In the genomic region with DNA sequence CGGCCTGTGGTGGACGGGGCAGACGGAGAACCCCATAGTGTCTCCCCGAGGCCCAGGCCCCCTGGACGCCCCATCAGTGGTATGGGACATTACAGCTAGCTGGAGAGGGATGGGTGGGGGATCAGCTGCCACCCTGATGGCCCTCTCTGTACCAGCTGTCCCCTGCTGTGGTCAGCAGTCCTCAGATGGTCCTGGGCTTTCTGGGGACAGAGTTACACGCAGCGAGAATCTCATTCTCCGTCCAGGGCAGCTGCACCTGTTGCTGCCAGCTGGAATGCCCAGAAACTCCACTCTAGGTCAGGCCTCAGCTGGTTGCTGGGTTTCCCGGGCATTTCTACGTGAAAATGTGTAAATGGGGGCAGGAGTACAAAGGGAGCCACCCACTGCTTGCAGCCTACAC, we compare ENCODE assay signal across 23 mouse cellular contexts. TPM values are rescaled to one million over a fixed set of nuclear protein-coding genes. Genes with fewer than 3 reads are reported as not detected.
A peak's percentile ranks its signal among the peaks of the same experiment; 100 is the strongest.
DNase-seq lines count a peak whose midpoint lies in the region; TF ChIP-seq lines count a peak whose summit lies in the region.
"Had no signal": no experiment of that assay in that cellular context is flagged by ENCODE, and none has a peak within 500 bp of the region (broad histone marks: within the 10 kb centered on the region; RNA-seq: fewer than 3 reads in every experiment).

No protein-coding gene starts in this region.

- H3ac ChIP-seq in myocyte (ENCODE audit: control insufficient read depth, insufficient read length): no peak overlapping the region

- intact Hi-C loops in gastrocnemius, adult 2 months (cut with DNase I): no loop called here

- H3K36me3 ChIP-seq in myocyte (ENCODE audit: control insufficient read depth, insufficient read depth): peaks cover 29% of the 10 kb centered on the region

- no peaks in the 10 kb centered on the region for H3K27me3 ChIP-seq in myocyte (ENCODE audit: control insufficient read depth, insufficient read depth, insufficient read length)
- H3K27me3 ChIP-seq: CH12.LX; embryonic facial prominence, embryonic 12.5 days; forebrain, embryonic 13.5 days; forebrain, embryonic 15.5 days; Patski had no signal

- peak; percentile 71 for DNase-seq in gastrocnemius, adult 2 months
- no peak for DNase-seq in gastrocnemius, adult 8-10 months (ENCODE audit: low spot score in 2 of 2)
- peak; percentile 61 for DNase-seq in gastrocnemius, postnatal 25 days
- no peak for DNase-seq in gastrocnemius, postnatal 4 days (ENCODE audit: low spot score in 2 of 2)
- DNase-seq: adrenal gland, adult 8-10 months; adrenal gland, postnatal 14 days; adrenal gland, postnatal 36 days; B cell, adult 2 months; cerebellum, adult 11-12 months; cerebellum, adult 2 months; cerebellum, adult 9-10 months; cerebellum, postnatal 10 days; cerebellum, postnatal 25 days had no signal

- no peak overlapping the region for H3K4me2 ChIP-seq in myocyte (ENCODE audit: low read depth)
- H3K4me2 ChIP-seq: embryonic facial prominence, embryonic 12.5 days; forebrain, embryonic 13.5 days; forebrain, embryonic 15.5 days had no signal

- no peak for TF ChIP-seq CTCF in gastrocnemius, adult 2 months (IDR thresholded peaks at IDR 0.05)

- H3K4me3 ChIP-seq in gastrocnemius, adult 2 months: no peak overlapping the region; the same call in 1 of the 2 replicates
- H3K4me3 ChIP-seq in myocyte: no peak overlapping the region
- H3K4me3 ChIP-seq: embryonic facial prominence, embryonic 10.5 days; embryonic facial prominence, embryonic 12.5 days; forebrain, embryonic 13.5 days; forebrain, embryonic 15.5 days had no signal

- peak overlapping the region; percentile 57 for H3K27ac ChIP-seq in gastrocnemius, adult 2 months
- H3K27ac ChIP-seq: embryonic facial prominence, embryonic 10.5 days; embryonic facial prominence, embryonic 12.5 days; forebrain, embryonic 13.5 days; forebrain, embryonic 15.5 days had no signal

- TF ChIP-seq POLR2A in myocyte (IDR thresholded peaks at IDR 0.05; ENCODE audit: insufficient read length, low read depth): no peak

- H3K79me2 ChIP-seq in myocyte (ENCODE audit: control insufficient read depth, insufficient read depth): no peaks in the 10 kb centered on the region

TF ChIP-seq in myocyte, 11 proteins besides CTCF, POLR2A, EP300 and RAD21:
- TF ChIP-seq TCF3 (IDR thresholded peaks at IDR 0.05; ENCODE audit: insufficient read length, low read depth) (peak; percentile 96), MYOG (IDR thresholded peaks at IDR 0.05; ENCODE audit: control insufficient read depth in 1 of 3, insufficient read depth in 1 of 3, insufficient read length in 2 of 3, low read depth in 2 of 3) (peak; percentile 96 to 100 (median 99)), SRF (IDR thresholded peaks at IDR 0.05; ENCODE audit: control insufficient read depth, insufficient read length, low read depth) (no peak), MYOD1 (IDR thresholded peaks at IDR 0.05; ENCODE audit: control insufficient read depth in 1 of 3, insufficient read length in 2 of 3, low read depth in 2 of 3) (peak; percentile 73 to 97 (median 96)), TCF12 (IDR thresholded peaks at IDR 0.05; ENCODE audit: insufficient read depth, poor library complexity, severe bottlenecking) (peak; percentile 95), E2F4 (IDR thresholded peaks at IDR 0.05; ENCODE audit: insufficient read depth) (no peak)
TF ChIP-seq in myocyte: peak in this region for 4.

RNA-seq across cellular contexts. Expression of a gene that starts 13.9 kb away (rescaled TPM):
- total RNA-seq in gastrocnemius, adult 2 months (2021): 100 to 1,000 TPM; 148 to 187 TPM
- 100 to 1,000 TPM; 197 to 233 (median 208) TPM for total RNA-seq in gastrocnemius, adult 8-10 months (2022)
- 100 to 1,000 TPM; 149 to 161 TPM for total RNA-seq in gastrocnemius, postnatal 25 days (2021)
- total RNA-seq in gastrocnemius, postnatal 4 days (2021): 100 to 1,000 TPM; 148 to 152 TPM
- polyA plus RNA-seq in myocyte (2012; fragmentation: generic; extraction: Trizol): 126 TPM

RNA-seq across cellular contexts. Expression of a gene that starts 15.4 kb away (rescaled TPM):
- total RNA-seq in gastrocnemius, adult 2 months (2021): 10 to 100 TPM; 23.3 to 25.9 TPM
- 10 to 100 TPM; 24.8 to 28.9 (median 25.5) TPM for total RNA-seq in gastrocnemius, adult 8-10 months (2022)
- total RNA-seq in gastrocnemius, postnatal 25 days (2021): 10 to 100 TPM; 21.4 to 22.3 TPM
- 10 to 100 TPM; 37.7 to 42.0 TPM for total RNA-seq in gastrocnemius, postnatal 4 days (2021)
- 26.1 TPM for polyA plus RNA-seq in myocyte (2012; fragmentation: generic; extraction: Trizol)

RNA-seq across cellular contexts. Expression of a gene that starts 21.0 kb away (rescaled TPM):
- total RNA-seq in gastrocnemius, adult 2 months (2021): not detected
- under 1 TPM in 1 of 4 experiments, not detected in 3; 0.44 TPM for total RNA-seq in gastrocnemius, adult 8-10 months (2022)
- under 1 TPM; 0.10 to 0.83 TPM for total RNA-seq in gastrocnemius, postnatal 25 days (2021)
- total RNA-seq in gastrocnemius, postnatal 4 days (2021): 1 to 10 TPM; 1.2 to 1.5 TPM
- polyA plus RNA-seq in myocyte (2012; fragmentation: generic; extraction: Trizol): 0.14 TPM
- total RNA-seq: CH12.LX, G1E had no signal
- polyA plus RNA-seq: activated CD4-positive, CD25-positive, alpha-beta regulatory T cell, adult 4 months; CD4-positive, CD25-positive, alpha-beta regulatory T cell, adult 4 months; embryonic facial prominence, embryonic 10.5 days; G1E had no signal

RNA-seq across cellular contexts. Expression of a gene that starts 48.1 kb away (rescaled TPM):
- total RNA-seq in gastrocnemius, adult 2 months (2021): 10 to 100 TPM; 15.7 to 16.2 TPM
- 10 to 100 TPM; 14.0 to 19.0 (median 16.2) TPM for total RNA-seq in gastrocnemius, adult 8-10 months (2022)
- 10 to 100 TPM; 11.7 to 14.2 TPM for total RNA-seq in gastrocnemius, postnatal 25 days (2021)
- total RNA-seq in gastrocnemius, postnatal 4 days (2021): 10 to 100 TPM; 22.1 to 22.5 TPM
- 43.2 TPM for polyA plus RNA-seq in myocyte (2012; fragmentation: generic; extraction: Trizol)

RNA-seq across cellular contexts. Expression of a gene that starts 49.8 kb away (rescaled TPM):
- 10 to 100 TPM; 25.1 to 25.9 TPM for total RNA-seq in gastrocnemius, adult 2 months (2021)
- 10 to 100 TPM; 21.7 to 24.1 (median 22.9) TPM for total RNA-seq in gastrocnemius, adult 8-10 months (2022)
- 10 to 100 TPM; 18.5 to 22.9 TPM for total RNA-seq in gastrocnemius, postnatal 25 days (2021)
- 10 to 100 TPM; 40.6 to 44.0 TPM for total RNA-seq in gastrocnemius, postnatal 4 days (2021)
- polyA plus RNA-seq in myocyte (2012; fragmentation: generic; extraction: Trizol): 139 TPM

Comparison
In these comparisons a context has a peak if more than half of its experiments do, and no peak if none do; other contexts are left out.
1. DNase-seq: peak in gastrocnemius, adult 2 months (single experiment) and gastrocnemius, postnatal 25 days (single experiment); none in gastrocnemius, adult 8-10 months (0 of 2) and gastrocnemius, postnatal 4 days (0 of 2).